Mouse (Mus musculus) heart, embryonic 15.5 days (tissue): ENCODE data around the gene Dlec1. TPM values are rescaled to one million over a fixed set of nuclear protein-coding genes. Genes with fewer than 3 reads are reported as not detected.

Experiments
- ATAC-seq: fragments of 200-750 bp; cut with Nextera tagmentation; replicated peaks from 2 replicates; pipeline ENCODE4 v1.8.0; 2017; ENCODE audit warnings: low read depth, moderate TSS enrichment; ENCODE audit not compliant: insufficient number of reproducible peaks, insufficient read depth, low FRiP score
- H3K27ac ChIP-seq: fragments of 300-500 bp; sonication (generic); 2 replicates; pipeline ENCODE4 v1.5.1; 2015; ENCODE audit warnings: mild to moderate bottlenecking, inconsistent platforms
- H3K27me3 ChIP-seq: fragments of 300-500 bp; sonication (generic); 2 replicates; pipeline ENCODE4 v1.6.1; 2015; ENCODE audit warnings: inconsistent platforms
- H3K36me3 ChIP-seq: fragments of 300-500 bp; sonication (generic); 2 replicates; pipeline ENCODE4 v1.6.1; 2015; ENCODE audit warnings: mild to moderate bottlenecking, inconsistent platforms
- H3K4me1 ChIP-seq: fragments of 300-500 bp; sonication (generic); replicated peaks from 2 replicates; pipeline ENCODE4 v1.6.1; 2015; ENCODE audit warnings: inconsistent platforms
- H3K4me2 ChIP-seq: fragments of 300-500 bp; sonication (generic); 2 replicates; pipeline ENCODE4 v1.6.1; 2015; ENCODE audit warnings: inconsistent platforms, mild to moderate bottlenecking, moderate library complexity
- H3K4me3 ChIP-seq: fragments of 300-500 bp; sonication (generic); 2 replicates; pipeline ENCODE4 v1.5.1; 2015; ENCODE audit warnings: mild to moderate bottlenecking, inconsistent platforms
- H3K9ac ChIP-seq: fragments of 300-500 bp; sonication (generic); 2 replicates; pipeline ENCODE4 v1.6.1; 2015; ENCODE audit warnings: mild to moderate bottlenecking, inconsistent platforms
- H3K9me3 ChIP-seq: fragments of 300-500 bp; sonication (generic); replicated peaks from 2 replicates; pipeline ENCODE4 v1.6.1; 2016; ENCODE audit warnings: inconsistent platforms
- WGBS: fragments of 180-500 bp; shearing (Covaris S2); methylation state at CpG from one replicate; pipeline ENCODE4 v1.1.7; 2015; ENCODE audit warnings: mixed read lengths; 5-methylcytosine and 5-hydroxymethylcytosine counted together
- polyA plus RNA-seq: library from polyadenylated mRNA; unstranded; fragments of >200 nt; fragmentation: Nextera tagmentation; extraction: Ambion mirVana; gene quantifications from 2 replicates; pipeline ENCODE4 v1.2.1, GENCODE M21; 2015

Dlec1 gene
- polyA plus RNA-seq, 1 experiment from 2014 or later = 0.53 TPM

GRCm38 (mm10) chr9:119145137-119145536 lies 42.9 kb downstream of the Dlec1 start:
- 65% methylated on average over 10 of the region's 10 CpGs for WGBS

DNA sequence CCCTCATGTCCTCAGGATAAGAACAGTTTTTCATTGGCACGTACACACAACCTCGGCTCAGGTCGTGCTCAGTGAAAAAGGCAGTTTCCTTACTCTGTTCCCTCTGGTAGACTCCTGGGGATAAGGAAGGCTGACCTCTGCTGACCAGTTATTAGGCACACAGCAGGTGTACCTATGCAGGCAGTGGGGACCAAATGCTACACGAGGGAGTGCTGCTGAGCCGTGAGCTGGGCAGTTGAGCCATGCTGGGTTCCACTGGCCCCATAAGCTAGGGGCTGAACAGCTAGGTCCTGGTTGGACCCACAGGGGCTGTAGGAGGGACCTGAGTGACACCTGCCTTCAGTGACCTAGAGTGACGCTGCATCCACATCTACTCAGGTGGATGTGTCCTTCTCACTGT lies 43.4 kb downstream of the Dlec1 start:
- Histone ChIP-seq H3K4me2 (no peak overlapping the region), H3K4me1 (no peaks in the 10 kb centered on the region), H3K27ac (no peak overlapping the region), H3K9ac (no peak overlapping the region), H3K9me3 (no peaks in the 10 kb centered on the region), H3K36me3 (no peaks in the 10 kb centered on the region), H3K27me3 (no peaks in the 10 kb centered on the region), H3K4me3 (no peak overlapping the region)
- 61% methylated on average over 6 of the region's 6 CpGs for WGBS
- no peak for ATAC-seq

More at GRCm38 (mm10) chr9:119145137-119145536, 42.9 kb downstream of the Dlec1 start:
- Histone ChIP-seq H3K4me1 (no peaks in the 10 kb centered on the region), H3K9ac (no peak overlapping the region), H3K4me2 (no peak overlapping the region), H3K27me3 (no peaks in the 10 kb centered on the region), H3K36me3 (no peaks in the 10 kb centered on the region), H3K27ac (no peak overlapping the region), H3K4me3 (no peak overlapping the region), H3K9me3 (no peaks in the 10 kb centered on the region)
- no peak for ATAC-seq

DNA sequence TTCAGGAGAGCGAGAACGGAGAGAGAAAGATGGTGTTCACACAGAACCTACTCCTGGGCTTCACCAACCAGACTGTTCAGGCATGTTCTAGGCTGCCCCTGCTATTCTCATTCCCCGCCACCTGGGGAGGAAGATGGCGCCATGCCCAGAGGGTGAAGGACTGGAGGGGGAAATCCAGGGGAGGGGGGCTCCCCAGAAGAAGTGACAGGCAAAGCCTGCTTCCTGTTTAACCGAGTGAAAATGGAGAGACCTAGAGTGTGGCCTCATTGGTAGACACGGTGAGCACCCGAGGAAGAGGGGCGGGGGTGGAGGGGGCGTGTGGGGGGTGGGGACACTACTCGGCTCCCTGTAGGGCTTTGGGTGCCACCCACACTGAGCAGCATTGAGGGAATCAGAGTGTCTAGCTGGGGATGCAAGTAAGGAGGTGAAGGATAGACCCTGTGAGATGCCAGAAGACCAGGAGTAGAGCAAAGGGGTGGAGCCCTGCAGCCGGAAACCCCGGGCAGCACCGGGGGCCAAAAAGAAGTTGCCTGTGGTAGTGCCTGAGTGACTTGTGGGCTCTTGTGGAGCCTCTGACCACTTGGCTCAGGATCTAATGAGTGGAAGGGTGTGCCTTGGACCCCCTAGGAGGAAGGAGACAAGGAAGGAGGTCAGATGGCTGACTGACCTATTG lies 44.0 kb downstream of the Dlec1 start:
- no peaks in the 10 kb centered on the region for H3K27me3 ChIP-seq
- H3K9ac ChIP-seq = no peak overlapping the region
- H3K9me3 ChIP-seq = no peaks in the 10 kb centered on the region
- H3K4me1 ChIP-seq = no peaks in the 10 kb centered on the region
- H3K4me3 ChIP-seq = no peak overlapping the region
- H3K4me2 ChIP-seq = no peak overlapping the region
- 62% methylated on average over 13 of the region's 13 CpGs for WGBS
- H3K36me3 ChIP-seq = no peaks in the 10 kb centered on the region
- no peak overlapping the region for H3K27ac ChIP-seq
- ATAC-seq = no peak

- Histone ChIP-seq H3K4me2 (no peak overlapping the region), H3K4me3 (no peak overlapping the region), H3K36me3 (no peaks in the 10 kb centered on the region), H3K9me3 (no peaks in the 10 kb centered on the region), H3K4me1 (no peaks in the 10 kb centered on the region), H3K27me3 (peaks cover 3% of the 10 kb centered on the region), H3K27ac (no peak overlapping the region), H3K9ac (no peak overlapping the region)
- 25% methylated on average over 5 of the region's 5 CpGs for WGBS
- ATAC-seq = no peak
Measured at GRCm38 (mm10) chr9:119149601-119150000, 47.3 kb downstream of the Dlec1 start.

DNA sequence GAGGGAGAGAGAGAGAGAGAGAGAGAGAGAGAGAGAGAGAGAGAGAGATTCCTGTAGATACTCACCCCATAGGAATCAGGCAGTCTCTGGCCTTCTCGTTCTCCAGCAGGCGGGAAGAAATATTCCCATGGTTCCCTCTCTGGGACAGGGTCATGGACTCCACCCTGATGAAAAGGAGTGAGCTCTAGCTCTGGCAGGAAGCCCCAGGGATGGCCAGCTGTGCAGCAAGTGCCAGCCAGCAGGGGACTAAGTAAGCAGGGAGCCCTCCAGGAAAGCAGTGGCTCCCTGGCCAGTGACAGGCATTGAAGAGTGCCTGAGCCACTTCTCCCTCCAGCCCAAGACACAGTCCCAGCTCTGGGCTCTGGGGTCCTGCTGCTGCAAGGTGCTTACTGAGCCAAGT lies 49.5 kb downstream of the Dlec1 start:
- WGBS = 44% methylated on average over 2 of the region's 2 CpGs
- Histone ChIP-seq H3K27ac (no peak overlapping the region), H3K4me2 (no peak overlapping the region), H3K9me3 (no peaks in the 10 kb centered on the region), H3K27me3 (peaks cover 21% of the 10 kb centered on the region), H3K9ac (no peak overlapping the region), H3K4me3 (no peak overlapping the region), H3K4me1 (peaks cover 3% of the 10 kb centered on the region; the same call in 1 of the 2 replicates), H3K36me3 (no peaks in the 10 kb centered on the region)
- no peak for ATAC-seq

DNA sequence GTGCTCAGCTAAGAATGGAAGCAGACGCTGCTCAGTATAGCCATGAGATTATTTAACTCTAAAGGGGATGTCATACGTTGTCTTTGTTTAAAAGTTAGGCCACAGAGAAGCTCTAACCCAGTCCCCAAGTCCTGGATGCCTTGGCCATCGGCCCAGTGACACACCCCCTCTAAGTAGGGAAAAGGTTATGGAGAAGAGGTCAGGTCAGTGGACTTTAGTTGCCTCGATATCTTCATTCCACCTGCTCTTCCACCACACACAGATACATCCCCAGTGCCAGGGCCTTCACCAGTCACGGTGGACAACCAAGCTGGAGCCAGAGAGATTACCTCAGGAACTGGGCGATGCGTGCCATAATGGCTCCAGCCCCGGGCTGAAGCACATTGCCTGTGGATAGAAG lies 53.1 kb downstream of the Dlec1 start:
- 62% methylated on average over 8 of the region's 8 CpGs for WGBS
- Histone ChIP-seq H3K36me3 (no peaks in the 10 kb centered on the region), H3K4me1 (peaks cover 5% of the 10 kb centered on the region; the same call in 1 of the 2 replicates), H3K4me2 (no peak overlapping the region), H3K9me3 (no peaks in the 10 kb centered on the region), H3K4me3 (no peak overlapping the region), H3K9ac (no peak overlapping the region), H3K27ac (no peak overlapping the region), H3K27me3 (peaks cover 37% of the 10 kb centered on the region)
- ATAC-seq = no peak

DNA sequence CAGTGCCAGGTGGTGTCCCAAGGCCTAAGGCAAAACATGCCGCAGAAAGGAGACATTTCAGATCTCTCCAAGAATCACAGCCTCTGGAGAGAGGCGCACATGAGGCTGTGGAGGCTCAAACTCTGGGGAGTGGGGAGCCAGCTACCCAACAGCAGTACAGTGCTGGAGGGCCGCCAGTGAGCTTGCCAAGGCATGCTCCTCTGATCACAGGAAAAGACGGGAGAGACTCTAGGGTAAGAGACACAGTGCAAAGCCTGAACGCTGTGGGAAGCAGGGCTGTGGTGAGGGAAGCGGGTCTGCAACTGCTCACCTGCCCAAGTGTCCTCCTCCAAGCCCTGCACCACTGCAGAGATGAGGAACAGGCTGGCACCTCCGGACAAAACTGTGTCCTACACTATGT lies 53.5 kb downstream of the Dlec1 start:
- 43% methylated on average over 7 of the region's 7 CpGs for WGBS

DNA sequence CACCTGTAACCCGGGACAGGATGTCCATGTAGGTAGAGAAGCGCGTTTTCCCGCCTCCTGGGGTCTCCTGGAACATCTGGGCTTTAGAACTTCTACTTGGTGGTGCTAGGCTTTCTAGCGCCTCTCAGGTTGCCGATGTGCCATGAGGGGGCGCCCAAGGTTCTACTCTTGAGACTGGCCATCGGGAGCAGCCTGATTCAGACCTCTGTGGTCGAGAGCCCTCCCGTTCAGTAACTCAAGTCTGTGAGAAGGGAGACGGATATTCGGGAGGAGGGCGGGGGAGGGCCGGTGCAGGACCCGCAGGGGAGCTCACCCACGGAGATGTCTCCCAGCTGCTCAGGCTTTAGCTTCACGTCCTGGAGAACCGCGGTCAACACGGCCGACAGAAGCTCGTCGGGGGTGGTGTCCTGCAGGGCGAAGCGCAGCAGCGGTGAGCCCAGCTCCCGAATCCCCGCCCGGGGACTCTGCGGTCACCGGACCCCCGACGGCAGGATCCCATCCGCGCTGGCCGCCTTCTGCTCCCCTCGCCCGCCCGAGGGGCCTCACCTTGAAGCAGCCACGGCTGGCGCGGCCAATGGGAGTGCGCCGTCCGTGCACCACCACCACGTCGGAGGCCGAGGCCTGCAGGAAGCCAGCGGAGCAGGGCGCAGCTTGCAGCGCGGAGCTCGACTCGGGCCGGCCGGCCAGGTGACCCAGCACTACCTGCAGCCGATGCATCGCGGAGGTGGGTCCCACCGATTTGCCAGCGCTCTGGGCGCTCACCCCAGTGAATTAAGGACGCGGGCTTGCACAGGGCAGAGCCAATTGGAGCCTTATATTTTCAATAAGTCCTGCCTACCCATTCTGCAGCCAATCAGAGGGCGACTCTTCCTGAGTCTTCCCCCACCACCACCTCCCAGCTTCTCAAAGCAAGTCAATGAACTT lies 54.3 kb downstream of the Dlec1 start, which contains the start of gene Acaa1b:
Gene Acaa1b, minus strand, starts transcription at position 816 of the 924 bp plus-strand sequence.
- Histone ChIP-seq H3K4me2 (peak within 1 kb of the TSS; percentile 83), H3K27me3 (peaks cover 37% of the 10 kb centered on the region), H3K9me3 (no peaks in the 10 kb centered on the region), H3K4me1 (peaks cover 5% of the 10 kb centered on the region; the same call in 1 of the 2 replicates), H3K36me3 (no peaks in the 10 kb centered on the region), H3K9ac (peak within 1 kb of the TSS; percentile 45), H3K4me3 (peak within 1 kb of the TSS; percentile 59), H3K27ac (no peak within 1 kb of the TSS)
- WGBS = 1% methylated on average over 65 of the region's 65 CpGs
- ATAC-seq = peak; percentile 75

More for the DNA sequence above, 53.5 kb downstream of the Dlec1 start:
- no peak for ATAC-seq
- no peak overlapping the region for H3K27ac ChIP-seq
- no peaks in the 10 kb centered on the region for H3K36me3 ChIP-seq
- peaks cover 37% of the 10 kb centered on the region for H3K27me3 ChIP-seq
- peaks cover 5% of the 10 kb centered on the region; the same call in 1 of the 2 replicates for H3K4me1 ChIP-seq
- H3K9ac ChIP-seq = no peak overlapping the region
- H3K4me3 ChIP-seq = peak overlapping the region; percentile 59; the same call in 1 of the 2 replicates
- H3K9me3 ChIP-seq = no peaks in the 10 kb centered on the region
- H3K4me2 ChIP-seq = no peak overlapping the region

DNA sequence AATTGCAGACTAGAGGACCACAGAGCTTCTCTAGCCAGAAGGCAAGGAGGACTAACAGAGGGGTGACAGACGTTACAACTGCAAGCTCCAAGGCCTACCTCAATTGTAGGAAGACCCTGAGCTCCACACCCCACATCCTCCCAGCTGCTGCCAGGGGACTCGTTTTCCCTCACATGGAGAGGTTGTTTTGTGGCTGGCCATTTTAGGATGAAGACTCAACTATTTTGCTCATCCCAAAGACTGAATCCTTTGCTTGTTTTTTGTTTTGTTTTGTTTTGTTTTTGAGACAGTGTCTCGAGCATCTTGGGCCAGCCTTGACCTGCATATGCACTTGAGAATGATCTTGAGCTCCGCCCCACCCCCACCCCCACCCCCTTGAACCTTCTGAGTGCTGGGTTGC lies 56.6 kb downstream of the Dlec1 start, which contains the start of gene Gm47289:
Gene Gm47289, plus strand, starts transcription at position 301 of the 400 bp plus-strand sequence.
- Histone ChIP-seq H3K9me3 (no peaks in the 10 kb centered on the region), H3K27ac (no peak within 1 kb of the TSS), H3K9ac (no peak within 1 kb of the TSS), H3K27me3 (peaks cover 34% of the 10 kb centered on the region), H3K4me3 (no peak within 1 kb of the TSS), H3K4me2 (no peak within 1 kb of the TSS), H3K36me3 (no peaks in the 10 kb centered on the region), H3K4me1 (peaks cover 5% of the 10 kb centered on the region; the same call in 1 of the 2 replicates)
- 45% methylated on average over 4 of the region's 4 CpGs for WGBS
- ATAC-seq = no peak

GRCm38 (mm10) chr9:119160689-119161088 lies 58.4 kb downstream of the Dlec1 start:
- Histone ChIP-seq H3K4me3 (no peak overlapping the region), H3K27ac (no peak overlapping the region), H3K27me3 (peaks cover 23% of the 10 kb centered on the region), H3K4me2 (no peak overlapping the region), H3K9me3 (no peaks in the 10 kb centered on the region), H3K4me1 (peaks cover 5% of the 10 kb centered on the region; the same call in 1 of the 2 replicates), H3K36me3 (no peaks in the 10 kb centered on the region), H3K9ac (no peak overlapping the region)
- WGBS = 88% methylated on average over 3 of the region's 3 CpGs
- no peak for ATAC-seq

DNA sequence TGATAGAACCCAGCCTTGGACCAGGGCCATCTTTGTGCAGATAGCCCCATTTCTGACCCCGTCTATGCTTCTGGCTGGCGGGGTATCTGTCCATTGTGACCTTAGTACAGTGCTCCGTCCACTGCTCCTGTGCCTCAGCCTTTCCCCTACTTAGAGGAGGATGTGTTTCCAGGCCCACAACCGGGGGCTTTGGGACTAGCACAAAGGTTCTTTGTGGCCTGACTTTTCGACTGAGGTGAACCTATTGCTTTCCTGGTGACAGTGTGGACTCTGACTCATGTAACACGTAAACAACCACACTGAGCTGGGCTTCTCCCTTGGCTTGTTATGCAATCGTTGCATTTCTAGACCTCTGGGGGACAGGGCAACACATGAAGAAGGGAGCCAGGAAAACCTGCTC lies 62.5 kb downstream of the Dlec1 start:
- Histone ChIP-seq H3K9me3 (no peaks in the 10 kb centered on the region), H3K27me3 (no peaks in the 10 kb centered on the region), H3K4me1 (no peaks in the 10 kb centered on the region), H3K36me3 (no peaks in the 10 kb centered on the region), H3K4me2 (no peak overlapping the region), H3K9ac (no peak overlapping the region), H3K4me3 (no peak overlapping the region), H3K27ac (no peak overlapping the region)
- no peak for ATAC-seq
- WGBS = 71% methylated on average over 7 of the region's 7 CpGs
